10 mouse cellular contexts compared by ENCODE assay signal in the genomic region with DNA sequence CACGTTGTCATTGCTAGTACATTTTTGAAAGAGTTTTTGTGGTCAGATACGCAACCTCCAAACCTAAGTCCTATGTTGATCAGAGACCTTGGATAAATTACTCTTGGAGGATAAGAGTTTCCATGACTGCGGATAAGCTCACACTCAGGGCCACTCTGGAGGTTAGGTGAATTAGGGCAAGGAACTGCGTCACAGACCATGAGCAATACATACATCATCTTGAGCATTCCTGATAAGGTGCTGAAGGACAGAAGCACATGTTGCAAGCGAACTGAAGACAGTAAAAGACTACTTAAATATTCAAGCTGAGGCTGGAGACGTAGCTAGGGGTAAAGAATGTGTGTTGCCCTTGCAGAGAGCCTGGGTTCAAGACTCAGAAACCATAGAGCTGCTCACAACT. TPM values are rescaled to one million over a fixed set of nuclear protein-coding genes. Genes with fewer than 3 reads are reported as not detected.
DNase-seq lines count a peak whose midpoint lies in the region; ATAC-seq and TF ChIP-seq lines count a peak whose summit lies in the region.
"Had no signal": no experiment of that assay in that cellular context is flagged by ENCODE, and none has a peak within 500 bp of the region (broad histone marks: within the 10 kb centered on the region; RNA-seq: fewer than 3 reads in every experiment).

No protein-coding gene starts in this region.

- H3K36me3 ChIP-seq in heart, adult 2 months (ENCODE audit: control insufficient read depth, insufficient read depth, low read length), result peaks cover 13% of the 10 kb centered on the region
- H3K36me3 ChIP-seq in kidney, embryonic 15.5 days, result no peaks in the 10 kb centered on the region
- no peaks in the 10 kb centered on the region for H3K36me3 ChIP-seq in testis, adult 2 months (ENCODE audit: control insufficient read depth, insufficient read depth, low read length)
- H3K36me3 ChIP-seq: liver, embryonic 13.5 days had no signal

- no peak overlapping the region for H3K4me3 ChIP-seq in heart, adult 2 months
- H3K4me3 ChIP-seq in kidney, embryonic 15.5 days (replicated peaks), result peak overlapping the region; percentile 80; the same call in 1 of the 2 replicates
- H3K4me3 ChIP-seq in testis, adult 2 months (ENCODE audit: control insufficient read depth, low read depth, low read length), result peak overlapping the region; percentile 48

- peaks cover 5% of the 10 kb centered on the region for H3K4me1 ChIP-seq in heart, adult 2 months (ENCODE audit: control insufficient read depth, insufficient read depth, low read length)
- peaks cover 15% of the 10 kb centered on the region for H3K4me1 ChIP-seq in kidney, embryonic 15.5 days
- H3K4me1 ChIP-seq in testis, adult 2 months (ENCODE audit: control insufficient read depth, insufficient read depth, low read length), result no peaks in the 10 kb centered on the region

- H3K4me2 ChIP-seq in kidney, embryonic 15.5 days, result peak overlapping the region; percentile 68

- no peak for TF ChIP-seq EP300 in heart, adult 2 months (IDR thresholded peaks at IDR 0.05; ENCODE audit: insufficient read depth, low read depth, low read length)

- peak overlapping the region; percentile 94 for H3K27ac ChIP-seq in heart, adult 2 months
- no peak overlapping the region for H3K27ac ChIP-seq in kidney, embryonic 15.5 days
- peak overlapping the region; percentile 7 for H3K27ac ChIP-seq in testis, adult 2 months (ENCODE audit: control insufficient read depth, insufficient read depth, low read depth, low read length)
- H3K27ac ChIP-seq: liver, embryonic 13.5 days; macrophage had no signal

- ATAC-seq in kidney, embryonic 15.5 days (replicated peaks; ENCODE audit: low FRiP score), result no peak
- ATAC-seq in megakaryocyte-erythroid progenitor cell, adult 5-6 weeks (replicated peaks; ENCODE audit: low FRiP score, low TSS enrichment, poor library complexity, severe bottlenecking), result no peak

- H3K9ac ChIP-seq in heart, adult 2 months (ENCODE audit: low read depth, low read length), result no peak overlapping the region
- H3K9ac ChIP-seq in kidney, embryonic 15.5 days, result no peak overlapping the region

- H3K9me3 ChIP-seq in kidney, embryonic 15.5 days (replicated peaks), result 0 out of 2 replicates have a peak, but pooled peaks cover 3% of the 10 kb centered on the region
- H3K9me3 ChIP-seq: liver, embryonic 13.5 days had no signal

- no peak for TF ChIP-seq POLR2A in heart, adult 2 months (IDR thresholded peaks at IDR 0.05; ENCODE audit: insufficient read depth, low read depth, low read length)
- TF ChIP-seq POLR2A in testis, adult 2 months (IDR thresholded peaks at IDR 0.05; ENCODE audit: control insufficient read depth, low read depth, low read length), result no peak

- H3K27me3 ChIP-seq in heart, adult 2 months (ENCODE audit: control insufficient read depth, insufficient read depth, low read length), result no peaks in the 10 kb centered on the region
- no peaks in the 10 kb centered on the region for H3K27me3 ChIP-seq in kidney, embryonic 15.5 days
- H3K27me3 ChIP-seq in testis, adult 2 months (ENCODE audit: control insufficient read depth, insufficient read depth, low read length), result no peaks in the 10 kb centered on the region
- H3K27me3 ChIP-seq: liver, embryonic 13.5 days had no signal

- intact Hi-C loops in heart, adult 2 months (cut with DNase I), result loop anchor here (5.0 kb wide), 1 partner anchor 208 kb away; no protein-coding TSS in a partner anchor

- no peak for TF ChIP-seq CTCF in heart, adult 2 months (IDR thresholded peaks at IDR 0.05)
- TF ChIP-seq CTCF in testis, adult 2 months (IDR thresholded peaks at IDR 0.05; ENCODE audit: control insufficient read depth, insufficient read depth, insufficient replicate concordance, low read depth, low read length), result no peak

- no peak for DNase-seq in heart, adult 2 months
- DNase-seq in heart, adult 18-20 months, result no peak
- no peak for DNase-seq in kidney, adult 8-10 months
- no peak for DNase-seq in testis, postnatal 14 days (ENCODE audit: low spot score)
- DNase-seq in cerebellum, adult 9-10 months, result no peak

- H3K79me2 ChIP-seq in heart, adult 2 months (replicated peaks; ENCODE audit: control insufficient read depth, insufficient read depth, low read length), result no peaks in the 10 kb centered on the region; the same call in 1 of the 2 replicates

- 75% methylated on average over 6 of the region's 6 CpGs for WGBS in heart, adult 2 months
- WGBS in kidney, embryonic 15.5 days, result 76% methylated on average over 6 of the region's 6 CpGs

RNA-seq across cellular contexts. Expression of gene Fdx1, which starts 0.8 kb away (rescaled TPM):
- total RNA-seq in heart, adult 2 months (2021), result 100 to 1,000 TPM in 1 of 2 experiments, 10 to 100 TPM in 1; 90.9 to 113 TPM
- 82.0 and 84.3 TPM in 2 replicates for polyA plus RNA-seq in heart, adult 2 months (2012; rRNA removed)
- total RNA-seq in heart, adult 18-20 months (2021), result 100 to 1,000 TPM; 104 to 126 TPM
- 105 and 129 TPM in 2 replicates for polyA plus RNA-seq in kidney, embryonic 15.5 days (2015; fragmentation: Nextera tagmentation; extraction: Ambion mirVana)
- 57.4 and 58.6 TPM in 2 replicates for polyA plus RNA-seq in testis, adult 2 months (2012; rRNA removed)
- 16.5 and 18.1 TPM in 2 replicates for total RNA-seq in megakaryocyte-erythroid progenitor cell, adult 5-6 weeks (2014; fragmentation: Nextera tagmentation)
- total RNA-seq in megakaryocyte-erythroid progenitor cell, adult 5-6 weeks (2017), result 1.3 and 10.6 TPM in 2 replicates

Comparison
In these comparisons a context has a peak if more than half of its experiments do, and no peak if none do; other contexts are left out.
1. RNA of gene Fdx1, which starts 0.8 kb away (total RNA-seq): 104 to 126 TPM in heart, adult 18-20 months and 90.9 to 113 TPM in heart, adult 2 months; 1.3 to 18.1 TPM in megakaryocyte-erythroid progenitor cell, adult 5-6 weeks; every median in the first group is over 4 times any median in the second.